Mouse (Mus musculus): ENCODE measurements around the gene Tns3. TPM values are rescaled to one million over a fixed set of nuclear protein-coding genes. Genes with fewer than 3 reads are reported as not detected.

Tns3 gene
- total and polyA plus RNA-seq, 3 experiments, result 0.22 TPM; not detected in 2

DNA sequence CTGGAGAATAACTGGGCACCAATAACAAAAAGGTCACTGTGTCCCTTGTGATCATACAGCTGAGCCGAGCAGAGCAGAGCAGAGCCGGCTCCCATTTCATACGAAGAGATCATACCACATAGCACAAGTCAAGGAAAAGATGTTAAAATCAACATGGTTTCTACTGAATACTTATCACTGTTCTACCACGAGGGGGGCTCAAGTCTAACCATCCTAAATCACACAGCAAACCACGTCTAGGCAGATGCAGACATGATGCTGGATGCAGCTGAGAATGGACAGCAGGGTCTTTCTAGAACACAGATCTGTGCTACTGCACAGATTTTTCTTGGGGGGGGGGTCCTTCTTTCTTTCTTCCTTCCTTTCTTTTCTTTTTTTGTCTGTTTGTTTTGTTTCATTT, 112.6 kb downstream of the Tns3 start:
- H3K4me3 ChIP-seq (ENCODE audit: low read depth, low read length), result no peak overlapping the region
- H3K36me3 ChIP-seq (replicated peaks), result no peaks in the 10 kb centered on the region
- no peak for TF ChIP-seq CTCF (IDR thresholded peaks at IDR 0.05; ENCODE audit: low read depth, low read length)
- no peaks in the 10 kb centered on the region for H3K4me1 ChIP-seq (ENCODE audit: insufficient read depth, low read depth, low read length)
- peaks cover 3% of the 10 kb centered on the region; the same call in 1 of the 2 replicates for H3K27me3 ChIP-seq (ENCODE audit: insufficient read depth, low read length)
- ATAC-seq (ENCODE audit: extremely low read depth, insufficient number of reproducible peaks, low FRiP score, poor library complexity, severe bottlenecking) (no peak), DNase-seq (ENCODE audit: low spot score) (no peak)
- H3K9me3 ChIP-seq (replicated peaks), result peaks cover 15% of the 10 kb centered on the region

DNA sequence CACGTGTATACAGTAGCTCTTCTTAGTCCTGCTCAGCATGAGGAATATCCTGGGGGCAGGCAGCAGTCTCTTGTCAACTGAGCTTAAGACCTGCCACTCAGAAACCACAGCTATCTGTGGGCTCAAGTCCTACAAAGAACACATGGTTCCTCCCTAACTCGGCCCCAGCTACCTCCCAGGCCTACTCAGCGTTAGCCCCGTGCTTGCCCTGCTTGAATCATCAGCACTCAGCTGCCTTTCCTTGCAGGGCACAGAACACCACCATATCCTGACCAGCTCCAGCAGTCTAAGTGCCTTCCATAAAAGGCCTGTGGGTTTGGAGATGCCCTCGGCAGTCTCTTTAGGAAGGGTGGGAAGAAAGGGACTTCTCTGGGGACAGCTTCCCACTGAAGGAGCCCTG, 116.7 kb downstream of the Tns3 start:
- Histone ChIP-seq H3K4me1 (ENCODE audit: insufficient read depth, low read depth, low read length) (no peaks in the 10 kb centered on the region), H3K27me3 (ENCODE audit: insufficient read depth, low read length) (peaks cover 6% of the 10 kb centered on the region; the same call in 1 of the 2 replicates), H3K9me3 (replicated peaks) (peaks cover 8% of the 10 kb centered on the region), H3K4me3 (ENCODE audit: low read depth, low read length) (no peak overlapping the region), H3K36me3 (replicated peaks) (no peaks in the 10 kb centered on the region)
- no peak for ATAC-seq (ENCODE audit: extremely low read depth, insufficient number of reproducible peaks, low FRiP score, poor library complexity, severe bottlenecking)
- no peak for DNase-seq (ENCODE audit: low spot score)
- no peak for TF ChIP-seq GATA2 (IDR thresholded peaks at IDR 0.05; ENCODE audit: borderline replicate concordance, low read depth, low read length)
- TF ChIP-seq CTCF (IDR thresholded peaks at IDR 0.05; ENCODE audit: low read depth, low read length), result no peak

DNA sequence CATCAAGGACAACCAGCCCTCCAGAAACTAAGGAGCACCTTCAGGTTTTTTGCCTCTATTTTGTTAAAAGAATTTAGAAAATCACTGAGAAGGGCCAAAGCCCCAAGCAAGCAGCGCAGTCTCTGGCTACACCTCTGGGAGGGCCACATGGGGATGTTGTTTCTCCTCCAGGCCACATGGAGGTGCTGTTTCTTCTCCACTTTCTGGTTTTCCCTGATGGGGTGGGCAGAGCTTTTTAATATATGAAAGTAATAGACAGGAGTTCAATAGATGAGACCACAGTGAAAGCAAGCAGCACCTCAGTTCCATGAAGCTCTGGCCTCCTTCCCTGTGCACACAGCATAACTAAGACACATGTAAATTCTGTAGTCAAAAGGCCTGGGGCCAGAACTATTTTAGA, 118.5 kb downstream of the Tns3 start:
- no peak overlapping the region for H3K4me3 ChIP-seq (ENCODE audit: low read depth, low read length)
- H3K27me3 ChIP-seq (ENCODE audit: insufficient read depth, low read length), result peaks cover 6% of the 10 kb centered on the region; the same call in 1 of the 2 replicates
- DNase-seq (ENCODE audit: low spot score) (no peak), ATAC-seq (ENCODE audit: extremely low read depth, insufficient number of reproducible peaks, low FRiP score, poor library complexity, severe bottlenecking) (no peak)
- no peaks in the 10 kb centered on the region for H3K4me1 ChIP-seq (ENCODE audit: insufficient read depth, low read depth, low read length)
- TF ChIP-seq POLR2AphosphoS5 (IDR thresholded peaks at IDR 0.05; ENCODE audit: insufficient replicate concordance, low read depth, low read length) (no peak), CTCF (IDR thresholded peaks at IDR 0.05; ENCODE audit: low read depth, low read length) (no peak), TAL1 (conservative IDR thresholded peaks at IDR 0.05; ENCODE audit: low read depth, low read length) (no peak), GATA2 (IDR thresholded peaks at IDR 0.05; ENCODE audit: borderline replicate concordance, low read depth, low read length) (no peak), GATA1 (IDR thresholded peaks at IDR 0.05; ENCODE audit: borderline replicate concordance, low read length) (no peak)
- H3K9me3 ChIP-seq (replicated peaks), result peaks cover 10% of the 10 kb centered on the region
- H3K36me3 ChIP-seq (replicated peaks), result no peaks in the 10 kb centered on the region

DNA sequence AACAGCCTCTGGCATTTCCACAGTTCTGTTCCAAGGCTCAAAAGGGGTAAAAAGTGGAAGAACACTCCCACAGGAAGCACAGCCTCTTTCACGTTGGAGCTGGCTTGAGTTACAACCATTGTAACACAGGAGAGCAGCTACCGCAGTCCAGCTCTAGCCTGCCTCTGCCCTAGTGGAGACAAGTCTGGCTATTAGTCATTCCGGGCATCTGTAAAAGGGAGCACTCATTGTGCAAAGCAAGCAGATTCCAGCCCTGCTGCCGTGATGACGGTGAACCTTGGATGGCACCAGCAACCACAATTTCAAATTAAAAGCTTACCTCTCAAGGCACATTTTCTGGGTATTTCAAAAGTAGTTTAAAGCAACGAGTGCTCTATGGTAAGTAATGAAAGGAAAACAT, 120.0 kb downstream of the Tns3 start:
- peaks cover 6% of the 10 kb centered on the region; the same call in 1 of the 2 replicates for H3K27me3 ChIP-seq (ENCODE audit: insufficient read depth, low read length)
- peaks cover 12% of the 10 kb centered on the region for H3K9me3 ChIP-seq (replicated peaks)
- DNase-seq (ENCODE audit: low spot score) (no peak), ATAC-seq (ENCODE audit: extremely low read depth, insufficient number of reproducible peaks, low FRiP score, poor library complexity, severe bottlenecking) (no peak)
- H3K4me1 ChIP-seq (ENCODE audit: insufficient read depth, low read depth, low read length), result no peaks in the 10 kb centered on the region
- H3K36me3 ChIP-seq (replicated peaks), result no peaks in the 10 kb centered on the region
- H3K4me3 ChIP-seq (ENCODE audit: low read depth, low read length), result no peak overlapping the region
- TF ChIP-seq POLR2AphosphoS5 (IDR thresholded peaks at IDR 0.05; ENCODE audit: insufficient replicate concordance, low read depth, low read length) (no peak), GATA1 (IDR thresholded peaks at IDR 0.05; ENCODE audit: borderline replicate concordance, low read length) (no peak), CTCF (IDR thresholded peaks at IDR 0.05; ENCODE audit: low read depth, low read length) (no peak), TAL1 (conservative IDR thresholded peaks at IDR 0.05; ENCODE audit: low read depth, low read length) (no peak), GATA2 (IDR thresholded peaks at IDR 0.05; ENCODE audit: borderline replicate concordance, low read depth, low read length) (no peak)

DNA sequence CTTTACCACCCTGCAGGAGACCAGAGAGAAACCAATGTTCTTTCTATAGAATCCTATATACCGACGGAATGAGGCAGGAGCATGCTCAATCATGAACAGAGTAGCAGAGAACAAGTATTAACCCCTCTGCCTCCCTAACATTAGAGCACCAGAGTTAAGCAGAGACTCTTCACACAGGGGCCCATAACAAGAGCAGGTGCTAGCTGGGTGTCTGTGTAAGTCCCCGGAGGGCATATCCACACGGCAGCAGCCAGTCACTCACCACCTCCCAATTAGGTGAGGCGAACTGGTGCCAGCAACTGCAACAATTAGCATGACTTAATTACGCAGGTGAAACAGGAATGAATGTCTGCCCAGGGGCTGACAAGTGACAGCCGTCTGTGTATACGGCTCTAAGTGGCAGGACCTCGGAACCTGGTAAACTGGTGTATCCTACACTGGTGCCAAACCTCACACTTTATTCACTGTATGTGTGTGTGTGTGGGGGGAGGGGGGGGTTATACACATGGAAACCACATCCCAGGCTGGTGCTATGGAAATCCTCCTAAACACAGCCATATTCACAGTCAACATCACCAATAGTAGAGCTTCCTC, 123.0 kb downstream of the Tns3 start:
- H3K4me3 ChIP-seq (ENCODE audit: low read depth, low read length), result no peak overlapping the region
- no peaks in the 10 kb centered on the region for H3K36me3 ChIP-seq (replicated peaks)
- ATAC-seq (ENCODE audit: extremely low read depth, insufficient number of reproducible peaks, low FRiP score, poor library complexity, severe bottlenecking) (no peak), DNase-seq (ENCODE audit: low spot score) (no peak)
- peaks cover 4% of the 10 kb centered on the region; the same call in 1 of the 2 replicates for H3K9me3 ChIP-seq (replicated peaks)
- peaks cover 3% of the 10 kb centered on the region; the same call in 1 of the 2 replicates for H3K27me3 ChIP-seq (ENCODE audit: insufficient read depth, low read length)
- TF ChIP-seq GATA1 (IDR thresholded peaks at IDR 0.05; ENCODE audit: borderline replicate concordance, low read length), result no peak
- TF ChIP-seq GATA2 (IDR thresholded peaks at IDR 0.05; ENCODE audit: borderline replicate concordance, low read depth, low read length), result no peak
- no peak for TF ChIP-seq CTCF (IDR thresholded peaks at IDR 0.05; ENCODE audit: low read depth, low read length)
- TF ChIP-seq POLR2AphosphoS5 (IDR thresholded peaks at IDR 0.05; ENCODE audit: insufficient replicate concordance, low read depth, low read length), result no peak
- no peak for TF ChIP-seq TAL1 (conservative IDR thresholded peaks at IDR 0.05; ENCODE audit: low read depth, low read length)
- H3K4me1 ChIP-seq (ENCODE audit: insufficient read depth, low read depth, low read length), result no peaks in the 10 kb centered on the region

DNA sequence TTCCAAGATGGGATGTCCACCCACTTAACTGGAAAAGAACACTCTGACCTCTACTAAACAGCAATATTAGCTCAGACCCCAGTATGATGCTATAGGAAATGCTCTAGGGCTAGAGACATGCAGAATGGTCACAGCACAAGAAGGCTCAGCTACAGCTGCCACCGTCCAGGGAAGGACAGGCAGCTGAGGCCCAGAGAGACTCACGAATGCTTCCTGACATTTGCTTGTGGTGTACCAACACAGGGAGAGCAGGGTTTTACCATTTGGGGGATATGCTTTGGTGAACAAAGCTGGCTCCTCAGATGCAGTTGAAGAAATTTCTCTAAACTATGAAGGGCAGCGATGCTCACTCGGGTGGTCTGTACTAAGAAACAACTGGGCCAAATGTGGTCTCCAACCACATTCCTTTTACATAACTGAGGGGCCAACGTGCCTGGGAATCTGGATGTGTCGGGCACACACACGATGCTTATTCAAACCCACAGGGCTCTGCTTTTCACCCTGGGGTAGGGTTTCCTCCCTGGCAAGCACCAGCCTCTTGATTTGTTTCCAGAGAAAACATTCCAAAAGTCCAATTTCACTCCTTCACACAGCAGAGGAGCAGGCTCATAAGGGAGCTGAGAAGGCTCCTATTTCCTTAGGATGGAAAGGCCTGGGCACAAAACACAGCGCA, 124.6 kb downstream of the Tns3 start:
- no peaks in the 10 kb centered on the region for H3K36me3 ChIP-seq (replicated peaks)
- H3K27me3 ChIP-seq (ENCODE audit: insufficient read depth, low read length), result no peaks in the 10 kb centered on the region
- TF ChIP-seq CTCF (IDR thresholded peaks at IDR 0.05; ENCODE audit: low read depth, low read length) (no peak), TAL1 (conservative IDR thresholded peaks at IDR 0.05; ENCODE audit: low read depth, low read length) (no peak), GATA1 (IDR thresholded peaks at IDR 0.05; ENCODE audit: borderline replicate concordance, low read length) (no peak), POLR2AphosphoS5 (IDR thresholded peaks at IDR 0.05; ENCODE audit: insufficient replicate concordance, low read depth, low read length) (no peak), GATA2 (IDR thresholded peaks at IDR 0.05; ENCODE audit: borderline replicate concordance, low read depth, low read length) (no peak)
- no peak overlapping the region for H3K4me3 ChIP-seq (ENCODE audit: low read depth, low read length)
- DNase-seq (ENCODE audit: low spot score) (no peak), ATAC-seq (ENCODE audit: extremely low read depth, insufficient number of reproducible peaks, low FRiP score, poor library complexity, severe bottlenecking) (no peak)
- H3K9me3 ChIP-seq (replicated peaks), result peaks cover 4% of the 10 kb centered on the region; the same call in 1 of the 2 replicates
- no peaks in the 10 kb centered on the region for H3K4me1 ChIP-seq (ENCODE audit: insufficient read depth, low read depth, low read length)

All from G1E (cell line).